Mouse (Mus musculus): ENCODE results near the gene Flnc. TPM values are rescaled to one million over a fixed set of nuclear protein-coding genes. Genes with fewer than 3 reads are reported as not detected.
"Not testable (repeated sequence)": the region's sequence is repeated elsewhere in the genome, so short reads cannot be mapped to it uniquely, and the experiment has no call there.

Gene Flnc
- total RNA-seq (2017): not detected in 2 replicates

GRCm38 (mm10) chr6:29433038-29433803 lies at the start of gene Flnc:
Gene Flnc (plus strand): TSS chr6:29433256.
- no peak for ATAC-seq (ENCODE audit: extremely low read depth, insufficient number of reproducible peaks, low FRiP score, poor library complexity, severe bottlenecking)

GRCm38 (mm10) chr6:29388052-29388518 lies 45.0 kb upstream of the Flnc start, which contains the start of gene Opn1sw:
Gene Opn1sw (minus strand): TSS chr6:29388468.
- ATAC-seq (ENCODE audit: extremely low read depth, insufficient number of reproducible peaks, low FRiP score, poor library complexity, severe bottlenecking): no peak

GRCm38 (mm10) chr6:29388606-29389080 lies 44.4 kb upstream of the Flnc start:
- no peak for ATAC-seq (ENCODE audit: extremely low read depth, insufficient number of reproducible peaks, low FRiP score, poor library complexity, severe bottlenecking)

- ATAC-seq (ENCODE audit: extremely low read depth, insufficient number of reproducible peaks, low FRiP score, poor library complexity, severe bottlenecking): no peak
Observed at GRCm38 (mm10) chr6:29389425-29389824, 43.6 kb upstream of the Flnc start.

GRCm38 (mm10) chr6:29390500-29390899 lies 42.6 kb upstream of the Flnc start:
- not testable (repeated sequence) for ATAC-seq (ENCODE audit: extremely low read depth, insufficient number of reproducible peaks, low FRiP score, poor library complexity, severe bottlenecking)

GRCm38 (mm10) chr6:29391241-29391640 lies 41.8 kb upstream of the Flnc start:
- ATAC-seq (ENCODE audit: extremely low read depth, insufficient number of reproducible peaks, low FRiP score, poor library complexity, severe bottlenecking): not testable (repeated sequence)

GRCm38 (mm10) chr6:29391802-29392201 lies 41.3 kb upstream of the Flnc start:
- ATAC-seq (ENCODE audit: extremely low read depth, insufficient number of reproducible peaks, low FRiP score, poor library complexity, severe bottlenecking): no peak

GRCm38 (mm10) chr6:29394286-29394685 lies 38.8 kb upstream of the Flnc start:
- ATAC-seq (ENCODE audit: extremely low read depth, insufficient number of reproducible peaks, low FRiP score, poor library complexity, severe bottlenecking): no peak

- no peak for ATAC-seq (ENCODE audit: extremely low read depth, insufficient number of reproducible peaks, low FRiP score, poor library complexity, severe bottlenecking)
Observed at GRCm38 (mm10) chr6:29395910-29396713, 36.9 kb upstream of the Flnc start, which contains the start of gene Ccdc136. Gene Ccdc136 (plus strand): TSS chr6:29396309.

- ATAC-seq (ENCODE audit: extremely low read depth, insufficient number of reproducible peaks, low FRiP score, poor library complexity, severe bottlenecking): no peak
Observed at GRCm38 (mm10) chr6:29396714-29397540, 36.1 kb upstream of the Flnc start.

GRCm38 (mm10) chr6:29397575-29397974 lies 35.5 kb upstream of the Flnc start:
- no peak for ATAC-seq (ENCODE audit: extremely low read depth, insufficient number of reproducible peaks, low FRiP score, poor library complexity, severe bottlenecking)

GRCm38 (mm10) chr6:29399851-29400250 lies 33.2 kb upstream of the Flnc start:
- ATAC-seq (ENCODE audit: extremely low read depth, insufficient number of reproducible peaks, low FRiP score, poor library complexity, severe bottlenecking): no peak

GRCm38 (mm10) chr6:29402693-29403342 lies 30.2 kb upstream of the Flnc start:
- ATAC-seq (ENCODE audit: extremely low read depth, insufficient number of reproducible peaks, low FRiP score, poor library complexity, severe bottlenecking): no peak

GRCm38 (mm10) chr6:29406412-29406811 lies 26.6 kb upstream of the Flnc start:
- ATAC-seq (ENCODE audit: extremely low read depth, insufficient number of reproducible peaks, low FRiP score, poor library complexity, severe bottlenecking): no peak

- no peak for ATAC-seq (ENCODE audit: extremely low read depth, insufficient number of reproducible peaks, low FRiP score, poor library complexity, severe bottlenecking)
Observed at GRCm38 (mm10) chr6:29415446-29415845, 17.6 kb upstream of the Flnc start.

- no peak for ATAC-seq (ENCODE audit: extremely low read depth, insufficient number of reproducible peaks, low FRiP score, poor library complexity, severe bottlenecking)
Observed at GRCm38 (mm10) chr6:29420596-29420995, 12.5 kb upstream of the Flnc start.

- no peak for ATAC-seq (ENCODE audit: extremely low read depth, insufficient number of reproducible peaks, low FRiP score, poor library complexity, severe bottlenecking)
Observed at GRCm38 (mm10) chr6:29425118-29425517, 7.9 kb upstream of the Flnc start.

- no peak for ATAC-seq (ENCODE audit: extremely low read depth, insufficient number of reproducible peaks, low FRiP score, poor library complexity, severe bottlenecking)
Observed at GRCm38 (mm10) chr6:29426331-29426730, 6.7 kb upstream of the Flnc start.
